Mouse (Mus musculus) spleen, adult 2 months (tissue): ENCODE data around the gene Gm21981. TPM values are rescaled to one million over a fixed set of nuclear protein-coding genes. Genes with fewer than 3 reads are reported as not detected.

Experiments used
- DNase-seq, 2 experiments: peaks; one replicate each; pipeline versions ENCODE4 v3.0.0 to v3.0.0-alpha.2; 2012 to 2021; ENCODE audit warnings: low spot score in 2 of 2, low read depth in 1 of 2
- H3K27ac ChIP-seq: fragments of 200-500 bp; 2 replicates; pipeline ENCODE4 v1.5.1; 2012; ENCODE audit warnings: low read length, inconsistent platforms; ENCODE audit not compliant: insufficient read depth
- H3K27me3 ChIP-seq: fragments of 200-500 bp; 2 replicates; pipeline ENCODE4 v1.6.1; 2012; ENCODE audit warnings: mild to moderate bottlenecking, moderate library complexity, low read length, inconsistent platforms; ENCODE audit not compliant: control insufficient read depth, insufficient read depth
- H3K36me3 ChIP-seq: fragments of 200-500 bp; 2 replicates; pipeline ENCODE4 v1.6.1; 2012; ENCODE audit warnings: mild to moderate bottlenecking, low read length, inconsistent platforms; ENCODE audit not compliant: control insufficient read depth, insufficient read depth
- H3K4me1 ChIP-seq: fragments of 200-500 bp; 2 replicates; pipeline ENCODE4 v1.6.1; 2011; ENCODE audit warnings: inconsistent platforms; ENCODE audit not compliant: control insufficient read depth, insufficient read depth, insufficient read length
- H3K4me3 ChIP-seq: fragments of 200-500 bp; 2 replicates; pipeline ENCODE4 v1.5.1; 2011; ENCODE audit warnings: mild to moderate bottlenecking, inconsistent platforms; ENCODE audit not compliant: insufficient read depth, insufficient read length; ENCODE audit errors: extremely low read depth
- CTCF ChIP-seq: fragments of 200-500 bp; IDR thresholded peaks from 2 replicates; pipeline ENCODE4 v1.5.1; 2011; ENCODE audit warnings: mild to moderate bottlenecking, inconsistent platforms; ENCODE audit not compliant: insufficient read depth, insufficient read length, insufficient replicate concordance; ENCODE audit errors: extremely low read depth
- POLR2A ChIP-seq: fragments of 200-500 bp; IDR thresholded peaks from 2 replicates; pipeline ENCODE4 v1.6.1; 2011; ENCODE audit warnings: low read depth, low read length, inconsistent platforms
- WGBS: fragments of 180-500 bp; shearing (Covaris S2); methylation state at CpG from one replicate; pipeline ENCODE4 v1.1.7; 2018; 5-methylcytosine and 5-hydroxymethylcytosine counted together
- polyA plus RNA-seq: library from polyadenylated mRNA; depleted of rRNA; stranded (reverse); fragments of >200 nt; gene quantifications from 2 replicates; pipeline ENCODE4 v1.2.3, GENCODE M21; 2012; rRNA removed

Gm21981 gene
- polyA plus RNA-seq, result 0.26 and 0.50 TPM in 2 replicates

DNA sequence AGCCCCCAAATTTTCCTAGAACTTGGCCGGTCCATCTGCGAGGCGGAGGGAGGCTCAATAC, at the start of gene Gm21981:
TSS of gene Gm21981 (minus strand) at position 14 of the 61 bp plus-strand sequence.
- WGBS, result 4% methylated on average over 3 of the region's 3 CpGs
- Histone ChIP-seq H3K27ac (no peak within 1 kb of the TSS), H3K4me3 (peak within 1 kb of the TSS; percentile 64), H3K36me3 (no peaks in the 10 kb centered on the region), H3K4me1 (0 out of 2 replicates have a peak, but pooled peaks cover under 1% of the 10 kb centered on the region), H3K27me3 (peaks cover 3% of the 10 kb centered on the region; the same call in 1 of the 2 replicates)
- DNase-seq, result no peak
- TF ChIP-seq POLR2A (no peak), CTCF (no peak)

DNA sequence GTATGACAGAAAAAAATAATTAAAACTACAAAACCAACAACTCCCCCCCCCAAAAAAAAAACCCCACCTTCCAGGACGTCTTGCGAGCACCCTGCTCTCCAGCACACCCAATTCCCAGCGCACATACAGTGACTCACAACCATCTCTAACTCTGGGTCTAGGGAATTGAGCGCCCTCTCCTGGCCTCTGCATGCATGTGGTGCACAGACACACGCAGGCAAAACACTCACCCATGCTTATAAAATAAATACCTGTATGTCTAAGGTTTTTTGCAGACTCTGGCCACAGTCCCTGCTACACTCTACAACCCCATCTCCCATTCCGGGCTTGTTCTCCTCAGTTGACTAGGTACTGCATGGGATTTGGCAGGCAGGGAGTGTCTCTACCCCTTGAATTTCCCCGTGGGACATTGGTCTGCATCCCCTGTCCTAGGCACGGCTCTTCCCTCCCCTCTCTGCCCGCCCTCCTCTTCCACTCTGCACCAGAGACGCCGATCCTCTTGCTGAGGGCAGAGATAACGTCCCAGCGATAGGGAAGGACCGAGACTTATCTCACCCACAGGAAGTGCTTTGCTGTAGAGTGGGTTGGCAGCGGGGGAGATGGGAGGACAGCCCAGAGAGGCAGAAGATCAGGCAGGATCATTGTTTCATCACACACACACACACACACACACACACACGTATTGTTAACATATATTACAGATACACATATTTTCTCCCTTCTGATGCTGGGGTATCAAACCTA, 48.9 kb upstream of the Gm21981 start:
- peak overlapping the region; percentile 37 for H3K27ac ChIP-seq
- peak; percentile 37; the same call in 1 of the 2 replicates for TF ChIP-seq CTCF
- no peak for TF ChIP-seq POLR2A

DNA sequence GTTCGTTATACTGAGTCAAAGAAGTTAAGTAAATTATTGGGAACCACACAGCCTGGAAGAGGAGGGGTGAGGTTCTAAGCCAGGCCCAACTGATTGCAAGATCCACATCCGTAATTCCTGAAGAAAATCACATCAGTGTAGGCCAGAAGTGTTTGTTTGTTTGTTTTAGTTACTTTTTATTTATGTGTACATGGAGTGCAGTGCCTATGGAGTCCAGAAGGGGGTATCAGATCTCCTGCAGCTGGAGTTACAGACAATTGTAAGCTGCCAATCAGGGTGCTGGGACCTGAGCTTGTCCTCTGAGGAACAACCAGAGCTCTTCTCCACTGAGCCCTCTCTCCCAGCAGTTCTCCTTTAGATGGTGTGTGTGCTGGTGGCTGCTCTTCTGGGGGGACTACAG, 45.9 kb upstream of the Gm21981 start:
- 92% methylated on average over 2 of the region's 2 CpGs for WGBS
- H3K4me3 ChIP-seq, result no peak overlapping the region
- TF ChIP-seq CTCF (no peak), POLR2A (no peak)
- no peaks in the 10 kb centered on the region for H3K27me3 ChIP-seq
- peaks cover 3% of the 10 kb centered on the region; the same call in 1 of the 2 replicates for H3K36me3 ChIP-seq
- H3K27ac ChIP-seq, result peak overlapping the region; percentile 98; the same call in 1 of the 2 replicates
- peaks cover 31% of the 10 kb centered on the region; the same call in 1 of the 2 replicates for H3K4me1 ChIP-seq
- no peak for DNase-seq

More for the DNA sequence above, 48.9 kb upstream of the Gm21981 start:
- Histone ChIP-seq H3K4me3 (no peak overlapping the region), H3K36me3 (peaks cover 3% of the 10 kb centered on the region; the same call in 1 of the 2 replicates), H3K4me1 (peaks cover 34% of the 10 kb centered on the region; the same call in 1 of the 2 replicates), H3K27me3 (no peaks in the 10 kb centered on the region)
- WGBS, result 36% methylated on average over 16 of the region's 16 CpGs
- DNase-seq, result peak in 1 of 2 experiments; percentile 47

DNA sequence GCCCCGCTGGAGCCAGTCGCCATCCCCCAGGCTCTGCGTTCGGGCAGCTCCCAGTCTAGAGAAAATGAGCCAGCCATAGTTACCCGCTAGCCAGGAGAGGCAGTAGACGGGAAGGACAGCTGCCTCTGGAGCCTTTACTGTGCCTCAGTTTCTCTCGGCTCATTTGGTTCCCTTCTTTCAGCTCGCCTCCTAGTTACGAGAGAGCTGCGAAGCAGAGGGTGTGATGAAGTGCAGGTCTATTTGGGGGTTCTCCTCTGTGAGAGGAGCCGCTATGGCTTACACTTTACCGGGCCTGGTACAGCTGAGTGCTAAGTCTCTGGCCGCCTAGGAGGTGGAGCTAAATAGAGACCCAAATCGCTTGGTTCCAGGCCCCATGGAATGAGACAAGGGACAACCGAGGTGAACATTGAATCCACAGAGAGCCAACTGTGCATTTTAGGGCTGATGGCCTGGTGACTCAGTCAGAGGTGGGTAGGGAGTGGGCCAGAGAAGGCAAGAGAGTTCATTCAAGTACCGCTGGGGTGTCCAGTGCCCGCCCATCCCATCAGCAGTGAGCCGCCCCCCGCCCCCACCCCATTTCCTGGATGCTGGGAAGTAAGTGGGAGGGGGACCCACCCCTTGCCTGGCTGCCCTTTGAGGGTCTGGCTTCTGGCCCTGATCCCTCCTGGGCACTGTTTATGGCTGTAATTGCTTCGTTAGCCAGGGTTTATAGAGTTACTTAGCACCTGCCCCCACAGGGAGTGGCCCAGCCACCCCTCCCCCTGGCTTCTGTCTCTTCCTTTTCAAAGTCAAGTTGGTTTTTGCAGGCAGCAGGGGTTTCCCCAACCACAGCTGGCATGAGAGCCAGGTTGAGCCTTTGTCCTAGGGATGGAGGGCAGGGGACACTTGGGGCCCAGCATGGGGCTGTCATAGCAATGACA, 44.9 kb upstream of the Gm21981 start:
- peak; percentile 45 to 84 for DNase-seq
- no peaks in the 10 kb centered on the region for H3K27me3 ChIP-seq
- WGBS, result 9% methylated on average over 20 of the region's 20 CpGs
- peak overlapping the region; percentile 82 for H3K4me3 ChIP-seq
- peaks cover 31% of the 10 kb centered on the region; the same call in 1 of the 2 replicates for H3K4me1 ChIP-seq
- peak overlapping the region; percentile 98 for H3K27ac ChIP-seq
- 0 out of 2 replicates have a peak, but pooled peaks cover under 1% of the 10 kb centered on the region for H3K36me3 ChIP-seq
- TF ChIP-seq CTCF, result no peak
- TF ChIP-seq POLR2A, result peak; percentile 67; the same call in 1 of the 2 replicates

DNA sequence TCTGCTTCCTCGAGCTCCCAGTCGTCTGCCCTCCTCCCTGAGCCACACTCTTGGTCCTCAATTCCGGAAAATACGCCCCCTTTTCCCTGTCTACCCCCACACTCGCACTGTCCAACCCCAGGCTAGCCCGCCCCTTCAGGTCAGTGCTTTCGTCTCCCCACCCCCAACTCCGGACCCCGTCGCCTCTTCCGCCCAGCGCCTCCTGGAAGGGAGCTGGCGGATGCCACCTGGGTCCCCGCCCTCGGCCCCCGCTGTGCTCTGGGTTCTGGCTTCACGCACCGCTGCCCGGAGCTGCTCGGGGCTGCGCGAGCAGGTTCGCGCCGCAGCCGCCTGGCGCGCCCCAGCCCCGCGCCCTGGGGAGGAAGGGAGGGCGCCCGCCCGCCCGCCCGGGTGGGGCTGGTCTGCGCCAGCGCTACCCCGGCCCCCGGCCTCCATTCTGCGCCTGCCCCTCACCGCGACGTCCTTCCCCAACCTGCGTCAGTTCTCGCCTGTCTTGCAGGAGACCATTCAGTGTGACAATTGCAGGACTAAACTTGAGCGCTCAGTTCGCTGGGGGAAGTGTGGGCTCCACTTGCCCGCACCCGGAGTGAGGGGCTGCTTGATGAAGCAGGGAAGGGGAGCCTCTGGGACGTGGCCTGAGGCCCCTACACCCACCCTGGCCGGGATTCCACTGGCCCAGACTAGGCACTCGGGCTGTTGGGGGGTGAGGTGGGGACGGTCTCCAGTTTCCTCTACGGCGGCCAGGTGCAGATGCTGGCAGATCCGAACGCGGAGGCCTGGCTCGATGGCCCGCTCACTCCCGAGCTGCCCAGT, 44.0 kb upstream of the Gm21981 start:
- peak; percentile 66 to 93 for DNase-seq
- Histone ChIP-seq H3K4me3 (peak overlapping the region; percentile 82), H3K27me3 (no peaks in the 10 kb centered on the region), H3K36me3 (no peaks in the 10 kb centered on the region), H3K27ac (peak overlapping the region; percentile 98), H3K4me1 (peaks cover 26% of the 10 kb centered on the region; the same call in 1 of the 2 replicates)
- TF ChIP-seq CTCF, result no peak
- peak; percentile 6; the same call in 1 of the 2 replicates for TF ChIP-seq POLR2A
- 1% methylated on average over 50 of the region's 61 CpGs for WGBS
